Mouse (Mus musculus) G1E (cell line): ENCODE data around the gene Paqr4. TPM values are rescaled to one million over a fixed set of nuclear protein-coding genes. Genes with fewer than 3 reads are reported as not detected.

Experiments
- ATAC-seq: 2 replicates; pipeline ENCODE4 v1.8.0; 2016; ENCODE audit warnings: mild to moderate bottlenecking; ENCODE audit not compliant: insufficient number of reproducible peaks, poor library complexity, low FRiP score, severe bottlenecking; ENCODE audit errors: extremely low read depth
- DNase-seq: peaks from one replicate; pipeline ENCODE4 v3.0.0; 2012; ENCODE audit warnings: low spot score
- H3K27me3 ChIP-seq: 2 replicates; pipeline ENCODE4 v1.6.1; 2012; ENCODE audit warnings: mild to moderate bottlenecking, low read length, inconsistent platforms; ENCODE audit not compliant: insufficient read depth
- H3K36me3 ChIP-seq: replicated peaks from 2 replicates; pipeline ENCODE3; 2012; ENCODE audit warnings: mild to moderate bottlenecking, inconsistent platforms
- H3K4me1 ChIP-seq: 2 replicates; pipeline ENCODE4 v1.6.1; 2012; ENCODE audit warnings: low read depth, low read length, inconsistent platforms, mixed read lengths; ENCODE audit not compliant: insufficient read depth
- H3K4me3 ChIP-seq: 2 replicates; pipeline ENCODE4 v1.5.1; 2012; ENCODE audit warnings: low read depth, mild to moderate bottlenecking, inconsistent platforms, low read length, moderate library complexity, mixed read lengths
- H3K9me3 ChIP-seq: replicated peaks from 2 replicates; pipeline ENCODE4 v1.6.1; 2012; ENCODE audit warnings: inconsistent platforms
- CTCF ChIP-seq: IDR thresholded peaks from 2 replicates; pipeline ENCODE4 v1.5.1; 2012; ENCODE audit warnings: low read depth, low read length, inconsistent platforms, mixed read lengths
- GATA1 ChIP-seq: IDR thresholded peaks from 2 replicates; pipeline ENCODE4 v1.6.1; 2012; ENCODE audit warnings: borderline replicate concordance, low read length, inconsistent platforms, mixed read lengths
- GATA2 ChIP-seq: IDR thresholded peaks from 2 replicates; pipeline ENCODE4 v1.6.1; 2012; ENCODE audit warnings: low read depth, low read length, inconsistent platforms, borderline replicate concordance
- POLR2AphosphoS5 ChIP-seq: IDR thresholded peaks from 2 replicates; pipeline ENCODE4 v1.6.1; 2012; ENCODE audit warnings: low read depth, low read length, inconsistent platforms; ENCODE audit not compliant: insufficient replicate concordance
- TAL1 ChIP-seq: conservative IDR thresholded peaks from 2 replicates; pipeline ENCODE4 v1.6.1; 2012; ENCODE audit warnings: low read depth, low read length, inconsistent platforms, mixed read lengths
- polyA plus RNA-seq: library from polyadenylated mRNA; stranded (reverse); fragments of >175 nt; gene quantifications from 2 replicates; pipeline ENCODE4 v1.2.3, GENCODE M21; 2012
- total RNA-seq, 2 experiments: library from RNA; stranded (forward) in 1 of 2; stranded (reverse) in 1 of 2; fragments of 200-1000 nt in 1 of 2; fragments of >200 nt in 1 of 2; fragmentation: Nextera tagmentation in 1 of 2; gene quantifications; 2 replicates each; pipeline ENCODE4 v1.2.3; 2014 to 2017

Gene Paqr4
- total and polyA plus RNA-seq, 3 experiments, result 1.9 to 3.5 (median 2.6) TPM

- H3K36me3 ChIP-seq, result peaks cover 8% of the 10 kb centered on the region
- peaks cover 48% of the 10 kb centered on the region for H3K27me3 ChIP-seq
- TF ChIP-seq GATA1 (no peak), GATA2 (no peak), CTCF (no peak), POLR2AphosphoS5 (no peak), TAL1 (no peak)
- H3K4me1 ChIP-seq, result peaks cover 56% of the 10 kb centered on the region
- no peak overlapping the region for H3K4me3 ChIP-seq
- no peaks in the 10 kb centered on the region for H3K9me3 ChIP-seq
- no peak for DNase-seq
- no peak for ATAC-seq
Observed at GRCm38 (mm10) chr17:23747471-23747870, 6.8 kb upstream of the Paqr4 start.

GRCm38 (mm10) chr17:23746767-23747166, 6.1 kb upstream of the Paqr4 start:
- peaks cover 55% of the 10 kb centered on the region for H3K27me3 ChIP-seq
- no peaks in the 10 kb centered on the region for H3K9me3 ChIP-seq
- peaks cover 4% of the 10 kb centered on the region for H3K36me3 ChIP-seq
- H3K4me1 ChIP-seq, result peaks cover 56% of the 10 kb centered on the region
- H3K4me3 ChIP-seq, result no peak overlapping the region; the same call in 1 of the 2 replicates
- no peak for DNase-seq
- peak; percentile 29; the same call in 1 of the 2 replicates for ATAC-seq
- no peak for TF ChIP-seq CTCF
- no peak for TF ChIP-seq POLR2AphosphoS5
- TF ChIP-seq GATA1, result no peak
- TF ChIP-seq TAL1, result no peak
- TF ChIP-seq GATA2, result no peak

GRCm38 (mm10) chr17:23746311-23746710, 5.6 kb upstream of the Paqr4 start:
- no peak for DNase-seq
- H3K4me1 ChIP-seq, result peaks cover 56% of the 10 kb centered on the region
- H3K36me3 ChIP-seq, result no peaks in the 10 kb centered on the region
- no peak for ATAC-seq
- no peaks in the 10 kb centered on the region for H3K9me3 ChIP-seq
- no peak for TF ChIP-seq GATA2
- TF ChIP-seq CTCF, result no peak
- no peak for TF ChIP-seq POLR2AphosphoS5
- TF ChIP-seq TAL1, result no peak
- TF ChIP-seq GATA1, result no peak
- peak overlapping the region; percentile 62; the same call in 1 of the 2 replicates for H3K4me3 ChIP-seq
- peaks cover 59% of the 10 kb centered on the region for H3K27me3 ChIP-seq

DNA sequence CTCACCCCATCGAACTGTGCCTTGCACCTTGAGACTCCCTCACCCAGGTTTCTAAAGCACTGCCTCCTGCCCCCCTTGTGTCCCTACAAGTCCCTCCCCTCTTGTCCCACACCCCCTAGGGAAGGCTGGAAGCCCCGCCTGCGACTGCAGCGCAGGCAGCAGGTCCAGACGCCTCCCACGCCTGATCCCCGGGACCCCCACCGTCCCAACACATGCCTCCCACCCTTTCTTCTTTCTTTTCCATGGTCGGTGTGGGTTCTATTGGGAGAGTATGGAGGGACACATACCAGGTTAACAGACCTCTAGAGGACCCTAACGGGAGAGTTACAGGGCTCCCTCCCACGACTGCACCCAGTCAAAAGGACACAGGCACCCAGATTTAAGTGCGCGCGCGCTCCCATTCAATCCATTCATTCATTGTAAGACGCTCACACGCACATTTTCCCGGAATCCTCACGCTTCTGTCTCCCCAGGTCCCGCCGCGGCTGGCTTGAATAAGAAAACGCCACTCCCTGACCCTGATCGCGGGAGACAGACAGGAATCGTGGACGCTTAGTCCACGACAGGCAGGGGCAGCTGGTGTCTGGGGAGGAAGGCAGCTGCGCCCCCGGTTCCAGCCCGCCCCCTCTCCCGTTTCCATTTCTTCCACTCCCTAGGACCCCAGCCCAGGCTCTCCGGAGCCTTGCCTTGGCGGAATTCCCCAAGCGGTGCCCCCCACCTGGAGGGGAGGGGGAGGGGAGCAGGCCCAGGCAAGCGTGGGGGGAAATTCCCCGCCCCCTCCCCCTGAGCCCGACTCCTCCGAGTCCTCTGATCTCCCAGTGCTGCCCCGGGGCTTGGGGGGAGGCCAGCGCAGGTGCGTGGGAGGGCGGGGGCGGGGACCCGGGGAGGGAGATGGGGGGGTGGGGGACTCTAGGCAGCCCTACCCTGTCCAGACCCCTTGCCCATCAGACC, 4.9 kb upstream of the Paqr4 start, which contains the start of gene Kremen2:
Kremen2 (minus strand) TSS at position 533 of the 951 bp plus-strand sequence.
- DNase-seq (no peak), ATAC-seq (no peak)
- H3K9me3 ChIP-seq, result no peaks in the 10 kb centered on the region
- peak within 1 kb of the TSS; percentile 62; the same call in 1 of the 2 replicates for H3K4me3 ChIP-seq
- no peaks in the 10 kb centered on the region for H3K36me3 ChIP-seq
- TF ChIP-seq CTCF (no peak), TAL1 (no peak), POLR2AphosphoS5 (no peak), GATA1 (no peak), GATA2 (no peak)
- H3K27me3 ChIP-seq, result peaks cover 65% of the 10 kb centered on the region
- peaks cover 59% of the 10 kb centered on the region for H3K4me1 ChIP-seq

DNA sequence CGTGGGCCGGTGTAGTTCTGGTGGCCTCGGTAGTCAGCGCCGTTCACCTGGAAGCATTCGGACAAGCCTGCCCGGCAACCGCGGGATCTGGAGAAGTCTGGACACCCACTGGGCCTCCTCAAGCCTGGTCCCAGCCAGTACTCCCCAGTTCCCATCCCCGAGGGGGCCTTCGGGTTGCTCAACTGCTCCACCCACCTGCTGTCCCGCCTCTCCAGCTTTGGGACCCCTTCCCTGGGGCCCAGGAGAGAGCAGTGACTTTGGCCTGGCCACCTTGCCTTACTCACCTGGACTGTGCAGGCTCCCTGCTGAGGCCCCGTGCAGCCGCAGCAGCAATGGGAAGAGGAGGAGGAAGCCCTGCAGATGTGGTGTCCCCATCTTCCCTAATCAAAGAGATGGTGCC, 4.0 kb upstream of the Paqr4 start:
- no peak for DNase-seq
- H3K4me3 ChIP-seq, result no peak overlapping the region
- TF ChIP-seq TAL1, result no peak
- no peak for TF ChIP-seq CTCF
- TF ChIP-seq GATA2, result no peak
- TF ChIP-seq GATA1, result no peak
- no peak for TF ChIP-seq POLR2AphosphoS5
- no peaks in the 10 kb centered on the region for H3K36me3 ChIP-seq
- H3K27me3 ChIP-seq, result peaks cover 75% of the 10 kb centered on the region
- H3K4me1 ChIP-seq, result peaks cover 67% of the 10 kb centered on the region
- ATAC-seq, result no peak
- no peaks in the 10 kb centered on the region for H3K9me3 ChIP-seq

- Histone ChIP-seq H3K4me3 (no peak overlapping the region), H3K9me3 (no peaks in the 10 kb centered on the region), H3K36me3 (no peaks in the 10 kb centered on the region), H3K27me3 (peaks cover 80% of the 10 kb centered on the region), H3K4me1 (peaks cover 66% of the 10 kb centered on the region)
- no peak for TF ChIP-seq CTCF
- no peak for TF ChIP-seq TAL1
- TF ChIP-seq GATA2, result no peak
- no peak for TF ChIP-seq POLR2AphosphoS5
- TF ChIP-seq GATA1, result no peak
- no peak for DNase-seq
- ATAC-seq, result no peak
Observed at GRCm38 (mm10) chr17:23744076-23744475, 3.4 kb upstream of the Paqr4 start.
